Mouse (Mus musculus): ENCODE results near the gene Rfc4.
"Not testable (repeated sequence)": the region's sequence is repeated elsewhere in the genome, so short reads cannot be mapped to it uniquely, and the experiment has no call there.

The Rfc4 gene

DNA sequence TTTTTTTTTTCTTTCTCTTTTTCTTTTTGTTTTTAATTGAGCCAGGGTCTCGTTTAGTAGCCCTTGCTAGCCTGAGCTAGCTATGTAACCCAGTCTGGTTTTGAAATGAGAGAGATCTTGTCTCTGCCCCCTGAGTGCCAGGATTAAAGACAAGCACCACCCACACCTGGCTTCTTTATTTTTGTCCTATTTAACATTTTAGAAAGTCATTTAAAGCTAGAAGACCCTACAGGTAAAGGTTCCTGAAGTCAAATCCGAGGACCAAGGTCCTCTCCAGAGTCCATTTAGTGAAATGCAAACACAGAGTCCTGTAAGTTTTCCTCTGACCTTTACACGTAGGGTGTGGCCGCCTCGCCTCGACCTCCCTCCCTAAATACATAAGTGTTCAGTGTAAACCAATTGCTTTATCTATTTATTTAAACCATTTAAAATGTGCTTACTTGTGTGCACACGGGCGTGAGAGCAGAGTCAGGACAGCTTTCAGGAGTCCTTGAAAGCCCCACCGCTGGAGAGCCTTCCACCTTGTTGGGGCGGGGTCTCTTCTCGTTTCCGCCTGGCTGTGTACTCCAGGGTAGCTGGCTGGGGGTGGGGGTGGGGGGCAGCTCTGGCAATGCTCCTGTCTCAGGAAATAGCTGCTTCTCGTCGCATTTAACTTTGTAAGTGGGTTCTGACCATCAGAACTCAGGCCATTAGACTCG is 25.0 kb downstream of the Rfc4 start:
- no peak for DNase-seq (ENCODE audit: low spot score)

DNA sequence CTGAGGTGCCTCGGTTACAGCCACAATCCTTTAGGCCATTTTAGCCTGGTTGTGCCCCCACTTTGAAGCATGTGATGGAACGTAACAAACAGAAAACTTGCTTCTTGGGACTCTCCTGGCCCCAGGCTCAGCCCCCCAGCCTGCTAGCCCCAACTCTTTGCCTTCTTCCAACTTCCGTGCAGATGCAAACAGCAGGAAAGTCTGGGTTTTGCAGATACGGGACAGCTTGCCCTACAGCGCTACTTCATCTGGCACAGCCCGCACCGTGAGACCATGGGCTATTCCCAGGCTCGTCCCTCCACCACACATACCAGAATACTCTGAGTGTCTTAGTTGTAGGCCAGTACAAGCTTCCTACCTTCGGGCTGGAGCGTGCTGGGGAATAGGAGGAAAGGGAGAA is 26.9 kb downstream of the Rfc4 start:
- DNase-seq (ENCODE audit: low spot score) = peak; percentile 8

DNA sequence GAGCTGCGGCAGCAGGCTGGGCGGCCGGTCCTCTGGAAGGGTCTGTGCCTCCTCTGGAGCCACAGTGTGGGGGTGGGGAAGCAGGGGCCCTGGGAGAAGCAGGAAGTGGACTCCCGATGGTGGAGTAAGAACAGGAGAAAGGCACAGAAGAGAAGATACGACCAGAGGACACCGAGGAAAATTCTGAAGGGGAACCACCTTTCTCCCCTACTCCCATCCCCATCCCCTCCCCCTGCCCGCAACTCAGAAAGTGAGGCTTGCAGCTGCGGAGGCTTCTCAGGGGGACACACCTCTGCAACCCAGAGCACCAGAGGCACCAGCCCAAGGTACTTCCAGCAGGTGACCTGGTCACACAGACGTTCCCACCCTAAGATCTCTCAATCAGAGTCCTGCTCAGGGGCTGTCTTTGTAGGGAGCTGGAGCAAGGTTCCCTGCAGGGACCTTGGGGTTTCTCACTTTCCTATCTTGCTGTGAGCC is 27.4 kb downstream of the Rfc4 start:
- DNase-seq (ENCODE audit: low spot score) = peak; percentile 31

DNA sequence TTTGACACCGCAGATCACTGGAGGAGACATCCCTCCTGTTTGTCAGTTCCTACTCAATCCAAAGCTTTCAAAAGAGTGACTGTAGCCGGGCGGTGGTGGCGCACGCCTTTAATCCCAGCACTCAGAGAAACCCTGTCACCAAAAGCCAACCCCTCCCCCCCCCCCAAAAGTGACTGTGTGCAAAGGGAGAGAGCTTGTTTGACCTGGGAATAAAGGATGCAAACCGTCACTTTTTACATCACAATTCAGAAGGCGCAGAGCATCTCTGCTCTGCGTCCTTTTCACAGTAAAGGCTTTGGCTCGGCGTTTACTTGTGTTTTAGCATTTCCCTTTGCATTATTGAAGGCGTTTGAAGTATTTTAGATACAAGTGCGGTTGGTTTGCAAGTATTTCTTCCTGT is 27.9 kb downstream of the Rfc4 start:
- no peak for DNase-seq (ENCODE audit: low spot score)

DNA sequence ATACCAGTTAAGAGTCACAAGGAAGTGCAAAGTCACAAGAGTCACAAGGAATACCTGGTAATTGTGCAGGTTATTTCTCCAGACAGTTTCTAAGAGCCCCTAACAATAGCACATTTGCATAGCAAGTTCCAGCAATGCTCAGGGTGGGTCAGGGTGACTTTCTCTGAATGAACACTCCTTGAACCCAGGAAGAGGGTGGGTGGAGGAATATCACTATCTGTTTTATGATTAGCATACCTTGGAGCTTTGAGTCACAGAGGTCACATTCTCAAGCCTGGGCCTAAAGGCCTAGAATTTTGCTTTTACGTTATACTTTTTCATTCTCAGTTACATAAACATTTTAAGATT is 29.5 kb downstream of the Rfc4 start:
- not testable (repeated sequence) for DNase-seq (ENCODE audit: low spot score)

DNA sequence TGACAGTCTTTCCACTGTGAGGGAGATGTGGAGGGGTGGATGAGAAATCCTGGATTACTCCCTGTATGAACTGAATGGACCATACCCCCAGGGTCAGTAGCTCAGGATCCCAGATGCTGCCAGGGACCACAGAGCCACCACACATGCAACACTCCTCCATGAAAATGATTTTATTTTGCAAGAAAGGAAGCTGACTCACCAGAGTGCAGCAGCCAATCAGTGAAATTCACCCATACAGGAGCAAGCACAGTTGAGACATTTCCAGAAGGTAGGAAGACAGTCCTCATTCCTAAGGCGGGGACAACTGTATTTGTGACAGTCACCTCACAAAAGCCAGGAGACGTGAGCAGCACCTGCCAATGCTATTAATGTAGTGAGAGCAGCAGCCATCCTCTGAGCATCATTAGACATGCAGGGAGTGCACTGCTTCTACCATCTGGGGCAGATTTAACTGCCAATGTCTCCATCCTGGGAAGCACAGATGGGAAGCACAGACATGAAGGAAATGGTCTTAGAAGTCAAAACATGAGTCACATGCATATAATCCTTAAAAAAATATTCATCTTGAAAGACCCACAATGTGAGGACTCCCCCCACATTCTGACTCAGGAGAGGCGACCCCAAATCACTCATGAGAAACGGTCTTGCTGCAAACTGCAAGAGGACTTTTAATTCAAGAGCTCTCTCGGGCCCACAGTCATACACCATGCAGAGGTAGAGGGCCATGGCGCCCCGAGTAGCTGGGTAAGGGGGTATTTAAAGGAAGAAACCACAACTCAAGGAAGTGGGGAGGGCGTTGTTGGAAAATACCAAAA is 30.0 kb downstream of the Rfc4 start:
- not testable (repeated sequence) for DNase-seq (ENCODE audit: low spot score)

DNA sequence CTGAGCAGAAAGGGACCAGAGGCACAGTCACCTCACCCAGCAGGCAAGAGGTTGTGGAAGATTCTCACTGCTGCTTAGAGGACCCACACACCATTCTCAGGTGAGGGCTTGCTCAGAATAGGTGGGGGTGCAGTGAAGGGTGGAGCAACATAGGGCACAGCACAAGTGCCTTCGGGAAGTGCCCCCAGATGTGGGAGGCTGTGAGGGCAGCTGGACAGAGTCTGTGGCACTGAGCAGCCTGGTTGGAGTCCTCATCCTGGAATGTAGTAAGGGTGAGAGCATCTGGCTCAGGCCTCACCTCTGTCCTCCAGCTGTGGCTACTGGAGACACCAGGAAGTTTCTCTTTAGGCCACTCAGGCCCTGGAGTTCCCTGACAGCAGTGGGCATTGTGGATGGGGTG is 30.7 kb downstream of the Rfc4 start:
- not testable (repeated sequence) for DNase-seq (ENCODE audit: low spot score)

DNA sequence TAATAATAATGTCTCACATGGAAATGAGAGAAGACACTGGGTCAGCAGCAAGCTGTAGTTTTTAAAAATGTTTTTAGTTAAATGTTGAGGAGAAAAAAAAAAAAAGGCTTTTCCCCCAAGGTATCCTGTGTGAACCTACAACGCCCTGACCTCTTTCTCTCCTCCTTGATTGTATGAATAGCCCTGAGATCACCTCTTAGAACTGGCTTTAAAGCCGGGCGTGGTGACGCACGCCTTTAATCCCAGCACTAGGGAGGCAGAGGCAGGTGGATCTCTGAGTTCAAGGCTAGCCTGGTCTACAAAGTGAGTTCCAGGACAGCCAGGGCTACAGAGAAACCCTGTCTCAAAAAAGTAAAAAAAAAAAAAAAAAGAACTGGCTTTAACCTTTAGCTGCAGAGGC is 32.0 kb downstream of the Rfc4 start:
- DNase-seq (ENCODE audit: low spot score) = not testable (repeated sequence)

DNA sequence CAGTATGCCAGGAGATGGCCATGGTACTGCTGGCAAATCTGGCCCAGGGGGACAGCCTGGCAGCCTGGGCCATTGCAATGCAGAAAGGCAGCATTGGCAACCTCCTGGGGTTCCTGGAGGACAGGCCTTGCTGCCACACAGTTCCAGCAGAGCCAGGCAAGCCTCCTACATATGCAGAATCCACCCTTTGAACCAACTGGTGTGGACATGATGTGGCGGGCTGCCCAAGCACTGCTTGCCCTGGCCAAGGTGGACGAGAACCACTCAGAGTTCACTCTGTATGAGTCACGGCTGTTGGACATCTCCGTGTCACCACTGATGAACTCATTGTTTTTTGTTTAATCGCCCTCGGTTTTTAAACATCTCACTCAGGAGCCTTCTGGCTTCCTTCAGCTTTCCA is 33.4 kb downstream of the Rfc4 start:
- DNase-seq (ENCODE audit: low spot score) = no peak

DNA sequence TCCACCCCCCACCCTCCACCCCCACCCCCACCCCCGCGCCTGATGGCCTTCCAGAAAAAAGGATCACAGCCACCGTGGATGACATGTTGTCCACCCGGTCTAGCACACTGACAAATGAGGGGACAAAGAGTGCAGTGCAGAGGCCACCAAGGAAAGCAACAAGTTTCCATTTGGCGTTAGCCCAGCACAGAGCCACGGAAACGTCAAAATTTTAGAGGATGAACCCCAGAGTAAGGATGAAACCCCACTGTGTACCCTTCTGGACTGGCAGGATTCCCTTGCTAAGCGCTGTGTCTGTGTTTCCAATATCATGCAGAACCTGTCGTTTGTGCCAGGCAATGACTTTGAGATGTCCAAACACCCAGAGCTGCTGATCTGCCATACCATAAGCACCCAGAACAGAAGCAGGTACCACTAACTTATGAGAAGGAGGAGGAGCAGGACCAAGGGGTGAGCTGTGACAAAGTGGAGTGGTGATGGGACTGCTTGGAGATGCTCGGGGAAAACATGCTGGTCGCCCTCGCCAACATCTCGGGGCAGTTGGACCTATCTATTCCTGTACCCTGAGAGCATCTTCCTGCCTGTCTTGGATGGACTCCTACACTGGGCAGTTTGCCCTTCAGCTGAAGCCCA is 34.1 kb downstream of the Rfc4 start:
- no peak for DNase-seq (ENCODE audit: low spot score)

DNA sequence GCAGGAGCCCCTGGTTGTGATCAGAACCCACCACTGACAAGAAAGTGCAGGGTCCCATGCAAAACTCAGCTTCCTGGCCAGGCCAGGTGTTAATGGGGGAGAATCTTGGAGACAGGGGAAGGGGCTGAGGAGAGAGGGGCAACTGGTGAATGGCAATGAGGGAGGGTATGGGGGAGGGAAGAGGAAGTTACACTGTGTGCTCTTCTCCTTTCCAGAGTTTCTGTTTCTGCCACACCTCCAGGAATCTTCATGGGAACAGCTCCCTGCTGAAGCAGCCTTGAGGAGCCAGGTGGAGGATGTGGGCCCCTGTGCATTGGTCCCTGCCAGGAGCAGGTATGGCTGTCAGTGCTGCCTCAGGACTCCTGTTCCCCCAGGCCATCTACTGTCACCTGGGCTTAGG is 36.2 kb downstream of the Rfc4 start:
- not testable (repeated sequence) for DNase-seq (ENCODE audit: low spot score)

DNA sequence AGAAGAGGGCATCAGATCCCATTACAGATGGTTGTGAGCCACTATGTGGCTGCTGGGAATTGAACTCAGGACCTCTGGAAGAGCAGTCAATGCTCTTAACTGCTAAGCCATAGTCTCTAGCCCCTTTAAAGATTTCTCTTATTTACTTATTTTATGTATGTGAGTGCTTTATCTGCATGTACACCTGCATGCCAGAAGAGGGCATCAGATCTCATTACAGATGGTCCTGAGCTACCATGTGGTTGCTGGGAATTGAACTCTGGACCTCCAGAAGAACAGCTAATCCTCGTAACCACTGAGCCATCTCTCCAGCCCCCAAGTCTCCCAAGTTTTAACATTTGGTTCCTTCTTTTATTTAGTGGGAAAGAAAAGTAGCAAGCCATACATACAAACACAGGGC is 39.0 kb downstream of the Rfc4 start:
- DNase-seq (ENCODE audit: low spot score) = not testable (repeated sequence)

DNA sequence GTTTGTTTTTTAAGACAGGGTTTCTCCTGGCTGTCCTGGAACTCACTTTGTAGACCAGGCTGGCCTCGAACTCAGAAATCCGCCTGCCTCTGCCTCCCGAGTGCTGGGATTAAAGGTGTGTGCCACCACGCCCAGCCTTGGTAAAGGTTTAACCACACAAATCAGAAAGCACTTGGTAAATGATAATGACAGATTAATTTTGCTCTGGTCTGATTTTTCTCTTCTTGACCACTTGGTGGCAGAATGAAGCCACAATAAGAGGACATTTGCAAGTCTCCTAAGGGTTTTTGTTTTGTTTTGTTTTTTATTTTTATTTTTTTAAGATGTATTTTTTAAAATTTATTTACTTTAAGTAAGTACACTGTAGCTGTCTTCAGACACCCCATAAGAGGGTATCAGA is 39.8 kb downstream of the Rfc4 start:
- not testable (repeated sequence) for DNase-seq (ENCODE audit: low spot score)

DNA sequence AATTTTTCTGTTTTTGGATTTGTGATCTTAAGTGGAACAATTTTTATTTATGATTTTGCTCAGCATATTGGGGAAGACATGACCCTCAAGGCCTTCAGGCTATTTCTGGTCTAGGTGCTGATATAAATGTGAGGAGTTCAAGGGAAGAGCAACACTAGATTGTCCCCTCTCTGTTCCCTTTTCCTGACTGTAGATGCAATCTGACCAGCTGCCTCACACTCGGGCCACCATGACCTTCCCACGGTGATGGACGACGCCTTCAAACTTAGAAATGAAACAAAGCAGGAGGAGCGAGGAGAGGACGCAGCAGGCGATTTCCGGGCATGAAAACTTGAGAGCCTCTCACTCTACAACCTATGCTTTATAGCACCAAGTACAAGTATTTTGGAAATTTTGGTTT is 40.4 kb downstream of the Rfc4 start:
- DNase-seq (ENCODE audit: low spot score) = not testable (repeated sequence)

DNA sequence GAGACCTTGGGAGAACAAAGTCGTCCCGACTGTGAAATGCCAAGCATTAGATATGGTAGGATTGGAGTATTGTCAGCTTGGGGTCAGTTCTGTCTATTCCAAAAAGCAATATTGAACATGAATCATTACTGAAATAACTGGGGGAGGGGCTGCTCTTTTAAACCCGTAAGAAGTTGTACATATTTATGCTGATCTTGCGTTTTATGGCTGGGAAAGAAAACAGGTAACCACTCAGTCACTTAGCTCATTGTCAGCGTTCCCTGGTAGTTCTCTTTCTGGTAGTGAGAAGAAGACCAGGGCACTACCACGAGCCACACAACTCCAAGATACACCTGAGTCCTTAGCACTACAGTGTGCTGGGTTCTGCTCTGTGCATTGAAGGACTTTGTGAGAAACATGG is 50.0 kb downstream of the Rfc4 start:
- not testable (repeated sequence) for DNase-seq (ENCODE audit: low spot score)

Measured in ovary, postnatal 36 days (tissue).